Mouse (Mus musculus): Measurements from ENCODE around the gene Ifi27l2a.
"Not testable (repeated sequence)": the region's sequence is repeated elsewhere in the genome, so short reads cannot be mapped to it uniquely, and the experiment has no call there.

The Ifi27l2a gene

GRCm38 (mm10) chr12:103443524-103443923 is at the start of gene Ifi27l2a:
Gene Ifi27l2a (minus strand): TSS chr12:103443680.
- no peak for DNase-seq

GRCm38 (mm10) chr12:103492767-103493166 is 49.3 kb upstream of the Ifi27l2a start:
- DNase-seq, result peak; percentile 77 to 79

GRCm38 (mm10) chr12:103491091-103491730 is 47.7 kb upstream of the Ifi27l2a start:
- DNase-seq, result no peak

- no peak for DNase-seq
Observed at GRCm38 (mm10) chr12:103487750-103488149, 44.3 kb upstream of the Ifi27l2a start.

- peak in 1 of 2 experiments; percentile 10 for DNase-seq
Observed at GRCm38 (mm10) chr12:103487276-103487675, 43.8 kb upstream of the Ifi27l2a start.

- no peak for DNase-seq
Observed at GRCm38 (mm10) chr12:103486726-103487125, 43.2 kb upstream of the Ifi27l2a start.

GRCm38 (mm10) chr12:103484200-103484972 is 40.9 kb upstream of the Ifi27l2a start:
- DNase-seq, result peak in 1 of 2 experiments; percentile 11

- no peak for DNase-seq
Observed at GRCm38 (mm10) chr12:103482781-103483180, 39.3 kb upstream of the Ifi27l2a start.

GRCm38 (mm10) chr12:103481671-103482070 is 38.2 kb upstream of the Ifi27l2a start:
- DNase-seq, result no peak

GRCm38 (mm10) chr12:103477461-103478015 is 34.1 kb upstream of the Ifi27l2a start:
- DNase-seq, result no peak

GRCm38 (mm10) chr12:103476779-103477389 is 33.4 kb upstream of the Ifi27l2a start:
- no peak for DNase-seq

- DNase-seq, result no peak
Observed at GRCm38 (mm10) chr12:103474481-103474880, 31.0 kb upstream of the Ifi27l2a start.

GRCm38 (mm10) chr12:103457140-103457539 is 13.7 kb upstream of the Ifi27l2a start, which contains the start of gene Ifi27l2b:
Gene Ifi27l2b (minus strand): TSS chr12:103457223.
- DNase-seq, result no peak

- not testable (repeated sequence) for DNase-seq
Observed at GRCm38 (mm10) chr12:103456727-103457126, 13.2 kb upstream of the Ifi27l2a start.

GRCm38 (mm10) chr12:103453361-103453760 is 9.9 kb upstream of the Ifi27l2a start:
- no peak for DNase-seq

GRCm38 (mm10) chr12:103445060-103445459 is 1.6 kb upstream of the Ifi27l2a start:
- no peak for DNase-seq

- not testable (repeated sequence) for DNase-seq
Observed at GRCm38 (mm10) chr12:103444261-103444660, 781 bp upstream of the Ifi27l2a start.

- DNase-seq, result no peak
Observed at GRCm38 (mm10) chr12:103437601-103438000, 5.9 kb downstream of the Ifi27l2a start.

- no peak for DNase-seq
Observed at GRCm38 (mm10) chr12:103434861-103435260, 8.6 kb downstream of the Ifi27l2a start.

GRCm38 (mm10) chr12:103433986-103434731 is 9.3 kb downstream of the Ifi27l2a start, which contains the start of gene Ifi27:
Gene Ifi27 (plus strand): TSS chr12:103434211.
- DNase-seq, result peak; percentile 53 to 68

- no peak for DNase-seq
Observed at GRCm38 (mm10) chr12:103433430-103433829, 10.1 kb downstream of the Ifi27l2a start.

- no peak for DNase-seq
Observed at GRCm38 (mm10) chr12:103426710-103427109, 16.8 kb downstream of the Ifi27l2a start.

Measured in kidney, postnatal 4 days (tissue).